Mouse (Mus musculus) embryo, embryonic 10.5 days (tissue): ENCODE measurements around the gene Rasgef1c.

Experiments used
- DNase-seq: peaks from one replicate; pipeline ENCODE4 v3.0.0-alpha.2; 2015; ENCODE audit warnings: low spot score

Gene Rasgef1c

DNA sequence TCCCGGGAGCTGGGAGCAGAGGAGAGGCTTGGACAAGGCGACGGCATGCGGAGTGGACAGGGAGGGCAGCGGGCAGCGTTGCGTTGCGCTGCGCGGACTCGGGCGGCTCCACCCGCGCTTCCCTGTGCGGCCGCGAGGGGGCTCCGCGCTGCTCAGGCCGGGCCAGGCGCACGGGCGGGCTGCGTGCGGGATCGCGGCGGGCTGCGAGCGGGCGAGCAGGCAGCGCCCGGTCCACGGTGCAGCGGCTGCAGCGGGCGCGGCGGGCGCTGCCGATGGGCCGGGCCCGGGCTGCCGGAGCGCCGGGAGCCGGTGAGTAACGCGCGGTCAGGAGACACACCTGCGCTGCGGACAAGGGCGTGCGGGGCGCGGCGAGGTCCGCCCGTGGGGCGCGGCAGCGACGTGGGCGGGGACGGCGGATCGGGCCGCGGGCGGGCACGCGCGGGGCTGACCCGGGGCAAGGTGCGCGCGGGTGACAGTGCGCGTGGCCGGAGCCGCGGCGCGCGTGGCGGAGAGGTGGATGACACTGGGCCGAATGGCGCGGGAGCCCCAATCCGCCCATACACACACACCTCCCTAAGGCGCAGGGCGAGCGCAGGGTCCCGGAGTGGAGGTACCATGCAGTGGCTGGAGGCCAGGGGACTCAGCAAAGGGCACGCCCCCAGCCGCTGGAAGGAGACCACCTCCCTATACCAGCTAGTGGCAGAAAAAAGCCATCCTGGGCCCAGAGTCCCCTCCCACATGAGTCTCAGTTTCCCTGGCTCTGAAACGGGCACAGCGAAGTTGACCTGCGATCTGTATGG, at the start of gene Rasgef1c:
Rasgef1c (plus strand) TSS at position 177 of the 800 bp plus-strand sequence.
- peak; percentile 79 for DNase-seq

- DNase-seq, result no peak
Observed at GRCm38 (mm10) chr11:49855144-49855543, 46.5 kb upstream of the Rasgef1c start.

- no peak for DNase-seq
Observed at GRCm38 (mm10) chr11:49861139-49861538, 40.5 kb upstream of the Rasgef1c start.

DNA sequence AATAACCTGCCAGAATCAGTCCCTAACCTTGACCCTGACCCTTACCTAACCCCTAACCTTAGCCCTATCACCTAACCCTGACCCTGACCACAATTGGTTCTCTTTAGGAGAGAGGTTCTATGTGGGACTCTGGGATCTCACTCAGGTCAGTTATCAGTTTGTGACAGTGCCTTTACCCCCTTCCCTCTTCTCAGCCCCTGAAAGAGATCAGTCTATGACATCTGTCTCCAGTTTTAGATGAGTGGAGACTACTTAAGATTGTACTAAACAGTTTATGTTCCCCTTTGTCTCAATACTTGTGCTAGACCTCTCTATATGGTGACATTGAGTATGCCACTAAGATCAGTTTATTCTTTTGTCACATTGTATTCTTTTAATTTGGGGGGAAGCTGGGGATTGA, 37.7 kb upstream of the Rasgef1c start:
- no peak for DNase-seq

GRCm38 (mm10) chr11:49867320-49867719, 34.3 kb upstream of the Rasgef1c start:
- no peak for DNase-seq

DNA sequence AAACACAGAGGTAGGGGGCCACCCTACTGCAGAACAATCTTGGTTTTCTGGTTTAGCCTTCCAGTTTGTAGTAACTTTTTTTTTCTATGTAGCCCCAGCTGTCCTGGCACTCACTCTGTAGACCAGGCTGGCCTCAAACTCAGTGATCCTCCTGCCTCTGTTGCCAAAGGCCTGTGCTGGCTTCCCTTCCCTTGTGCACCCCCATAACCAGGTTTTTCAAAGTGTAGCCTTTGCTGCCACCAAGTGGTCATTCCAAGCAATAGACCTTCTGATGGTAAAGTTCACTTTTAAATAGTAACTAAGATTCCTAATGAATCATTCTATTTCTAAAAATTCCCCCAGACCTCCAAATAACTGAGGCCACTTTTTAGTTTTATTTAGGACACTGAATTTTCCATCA, 31.9 kb upstream of the Rasgef1c start:
- peak; percentile 77 for DNase-seq

- peak; percentile 80 for DNase-seq
Observed at GRCm38 (mm10) chr11:49871914-49872313, 29.7 kb upstream of the Rasgef1c start.

- no peak for DNase-seq
Observed at GRCm38 (mm10) chr11:49872779-49873178, 28.9 kb upstream of the Rasgef1c start.

DNA sequence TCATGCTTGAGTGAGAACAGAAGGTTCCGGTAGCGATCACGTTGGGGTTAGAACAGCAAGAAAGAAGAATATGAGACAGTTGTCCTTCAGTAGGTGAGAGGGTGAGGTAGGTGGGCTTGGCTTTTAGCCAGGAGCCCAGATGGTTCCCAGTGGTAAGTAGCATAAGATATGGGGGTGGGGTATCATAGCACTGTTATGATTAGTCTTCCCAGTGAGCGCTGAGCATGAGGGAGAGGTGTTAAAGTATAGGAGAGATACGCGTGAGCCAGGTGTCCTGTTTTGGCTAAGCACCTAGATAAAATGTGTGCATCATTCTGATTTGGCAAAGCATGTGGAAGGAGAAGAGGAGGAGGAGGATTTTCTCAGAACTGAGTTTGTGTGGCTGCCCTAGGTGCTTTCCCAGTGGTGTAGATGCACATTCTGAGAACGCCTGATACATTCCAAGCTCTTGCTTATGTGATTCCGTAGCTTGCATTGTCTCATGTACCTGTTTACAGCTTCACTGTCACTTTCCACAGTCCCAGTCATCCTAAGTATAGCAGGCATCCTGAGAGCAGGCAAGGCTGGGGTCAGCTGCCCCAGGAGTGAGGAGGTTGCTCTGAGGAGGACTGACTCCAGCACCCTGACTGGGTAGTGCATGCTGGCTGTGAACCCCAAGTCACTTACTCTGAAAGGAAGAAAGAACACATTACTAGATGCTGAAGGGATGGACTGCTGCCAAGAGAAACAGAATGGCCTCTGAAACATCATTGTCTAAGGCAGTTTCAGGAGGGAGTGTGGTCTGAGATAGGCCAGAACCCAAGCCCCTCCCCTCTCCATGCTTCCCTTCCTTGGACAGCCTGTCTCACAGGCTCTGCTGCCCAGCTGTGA, 24.5 kb upstream of the Rasgef1c start:
- no peak for DNase-seq

DNA sequence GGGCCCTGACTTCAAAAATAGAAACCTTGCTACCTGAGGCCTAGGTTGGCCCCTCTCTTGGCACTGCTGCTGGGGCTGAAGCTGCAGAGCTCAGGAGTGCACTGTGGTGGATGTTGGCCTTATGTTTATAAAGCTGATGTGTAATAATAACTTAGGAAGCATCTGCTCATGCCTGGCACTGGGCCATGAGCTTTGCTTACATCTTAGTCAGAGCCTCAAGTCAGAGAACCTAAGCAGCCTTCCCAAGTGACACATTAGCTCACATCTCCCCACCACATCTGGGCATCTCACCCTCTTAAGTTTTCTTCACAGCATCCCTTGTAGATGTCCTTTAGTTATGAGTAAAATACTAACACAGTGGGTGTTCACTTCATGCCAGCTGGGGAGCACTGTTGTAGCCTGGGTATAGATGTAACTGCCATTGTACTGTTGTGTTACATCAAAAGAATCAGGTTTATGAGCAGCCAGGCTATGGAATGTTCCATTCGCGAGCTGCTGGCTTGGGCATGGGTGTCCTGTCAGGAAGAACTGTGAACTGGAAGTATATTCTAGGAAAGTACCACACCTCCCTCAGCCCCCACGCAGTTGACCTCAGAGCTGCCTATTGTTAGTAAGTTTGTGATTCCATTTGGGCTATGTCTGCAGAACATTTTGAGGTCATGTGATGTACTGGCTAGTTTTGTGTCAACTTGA, 21.5 kb upstream of the Rasgef1c start:
- no peak for DNase-seq

DNA sequence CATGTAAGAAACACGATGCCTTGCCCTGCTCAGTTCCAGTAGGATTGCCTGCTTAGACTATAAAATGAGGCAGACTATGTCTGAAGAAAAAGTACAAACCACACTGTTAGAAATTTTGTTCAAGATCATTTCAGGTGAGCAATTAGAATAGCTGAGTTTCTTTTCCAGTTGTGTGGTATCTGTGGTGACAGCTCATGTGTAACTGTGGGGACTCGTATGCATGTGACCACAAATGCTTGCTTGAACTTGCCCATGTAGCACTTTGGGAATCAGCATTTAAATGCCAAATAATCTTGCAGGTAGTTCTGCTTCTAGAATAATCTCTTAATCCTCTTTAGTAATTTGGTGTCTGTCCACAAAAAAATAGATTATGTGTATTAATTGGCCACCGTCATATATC, 18.2 kb upstream of the Rasgef1c start:
- no peak for DNase-seq

- no peak for DNase-seq
Observed at GRCm38 (mm10) chr11:49888469-49888868, 13.2 kb upstream of the Rasgef1c start.

- DNase-seq, result no peak
Observed at GRCm38 (mm10) chr11:49891993-49892392, 9.6 kb upstream of the Rasgef1c start.

DNA sequence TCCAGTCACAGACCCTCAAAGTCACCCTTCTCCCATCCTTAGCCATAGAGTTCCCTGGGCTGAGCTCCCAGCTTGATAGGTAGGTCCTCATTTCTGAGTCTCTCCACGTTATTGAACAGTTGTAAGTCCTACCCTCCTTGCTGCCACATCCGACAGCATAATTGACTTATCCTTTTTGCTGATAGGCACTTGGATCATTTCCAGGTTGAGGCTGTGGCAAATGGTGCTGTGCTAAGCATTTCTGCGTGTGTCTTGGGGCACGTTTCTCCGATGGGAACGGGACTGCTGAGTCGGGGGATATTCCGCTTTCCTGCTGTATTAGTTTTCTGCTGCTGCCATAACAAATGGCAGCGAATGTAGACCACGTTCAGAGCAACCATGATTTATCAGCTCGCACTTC, 7.8 kb upstream of the Rasgef1c start:
- DNase-seq, result no peak

- DNase-seq, result no peak
Observed at GRCm38 (mm10) chr11:49895966-49896590, 5.6 kb upstream of the Rasgef1c start.

DNA sequence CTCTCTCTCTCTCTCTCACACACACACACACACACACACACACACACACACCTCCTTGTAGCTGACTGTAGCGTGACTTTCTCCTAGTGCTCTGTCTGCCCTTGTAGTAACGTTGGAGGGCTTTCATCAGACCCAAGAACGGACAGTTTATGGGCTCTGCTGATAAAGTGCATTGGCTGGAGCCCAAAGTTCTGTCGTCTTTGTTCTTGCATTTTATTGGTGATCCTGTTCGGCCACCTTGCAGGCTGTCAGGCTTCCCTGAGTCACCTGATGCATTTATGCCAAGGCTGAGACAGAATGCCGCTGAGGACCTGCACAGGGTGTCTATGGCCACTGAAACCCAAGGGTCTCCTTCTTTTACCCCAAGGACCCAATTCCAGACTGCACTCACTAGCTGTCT, 1.6 kb upstream of the Rasgef1c start:
- no peak for DNase-seq

GRCm38 (mm10) chr11:49900962-49901658, 525 bp upstream of the Rasgef1c start:
- DNase-seq, result no peak

- peak; percentile 74 for DNase-seq
Observed at GRCm38 (mm10) chr11:49903333-49903732, 1.7 kb downstream of the Rasgef1c start.

DNA sequence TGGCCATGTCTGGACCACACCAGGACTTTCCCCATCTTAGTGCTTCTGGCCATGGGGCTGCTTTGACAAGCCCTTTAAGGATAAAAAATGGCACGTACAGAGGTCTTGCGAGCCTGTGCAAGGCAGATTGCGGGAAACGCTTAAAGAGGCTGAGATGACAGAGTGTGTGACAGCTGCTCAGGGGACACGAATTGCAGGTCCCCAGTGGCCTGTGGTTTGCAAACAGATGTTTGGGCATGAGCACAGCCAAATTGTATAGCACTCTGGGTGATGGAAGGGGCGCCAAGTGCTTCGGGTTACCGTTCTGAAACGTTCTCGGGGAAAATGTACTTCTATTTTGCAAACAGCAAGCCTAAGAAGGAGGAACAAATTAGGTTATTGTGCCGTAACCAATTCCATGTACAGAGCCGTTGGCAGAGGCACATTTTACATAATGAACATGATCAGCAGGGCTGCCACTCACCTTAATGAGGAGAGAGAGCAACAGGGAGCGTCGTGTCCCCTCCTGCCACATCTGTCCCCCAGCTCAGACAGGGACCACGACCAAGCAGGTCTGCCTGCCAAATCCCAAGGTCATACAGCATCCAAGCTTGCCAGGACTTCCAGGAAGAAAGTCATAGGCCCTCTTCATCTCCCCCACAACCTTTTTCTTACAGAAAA, 17.0 kb downstream of the Rasgef1c start:
- no peak for DNase-seq

DNA sequence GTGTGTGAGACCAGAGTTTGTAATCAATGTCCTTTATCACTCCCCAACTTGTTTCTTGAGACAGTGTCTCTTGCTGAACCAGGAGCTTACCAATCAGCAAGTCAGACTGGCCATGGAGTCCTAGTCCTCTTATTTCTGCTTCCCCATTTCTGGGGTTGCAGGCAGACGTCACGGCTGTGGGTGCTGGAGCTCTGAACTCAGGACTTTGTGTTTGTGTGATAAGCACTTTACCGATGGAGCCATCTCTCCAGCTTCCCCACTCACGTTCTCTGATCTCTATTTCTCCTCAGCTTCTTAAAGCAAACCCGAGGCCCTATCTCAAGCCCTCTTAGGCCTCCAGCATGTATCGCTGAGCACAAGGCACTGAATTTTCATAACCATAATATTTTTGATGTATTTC, 17.7 kb downstream of the Rasgef1c start:
- DNase-seq, result no peak

DNA sequence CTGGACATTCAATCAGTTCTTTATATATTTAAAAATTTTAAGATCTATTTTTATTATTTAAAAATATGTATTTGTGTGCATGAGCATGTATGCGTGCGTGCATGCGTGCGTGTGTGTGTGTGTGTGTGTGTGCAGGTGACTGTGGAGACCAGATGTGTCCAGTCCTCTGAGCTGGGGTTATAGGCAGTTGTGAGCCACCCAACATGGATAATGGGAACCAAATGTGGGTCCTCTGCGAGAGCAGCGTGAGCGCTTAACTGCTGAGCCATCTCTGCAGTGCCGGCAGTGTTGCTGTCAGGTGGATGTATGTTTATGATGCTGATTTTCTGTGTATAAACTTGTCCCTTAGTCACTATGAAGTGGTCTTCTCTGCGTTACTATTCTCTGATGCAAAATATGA, 21.9 kb downstream of the Rasgef1c start:
- peak; percentile 44 for DNase-seq
